Mouse (Mus musculus): ENCODE measurements at regions not wholly inside any gene's neighbourhood (a gene's known extent, or its start where the extent isn't known, plus 50 kb on each side); places are given as distances from the start of the nearest gene placed in this dataset.

DNA sequence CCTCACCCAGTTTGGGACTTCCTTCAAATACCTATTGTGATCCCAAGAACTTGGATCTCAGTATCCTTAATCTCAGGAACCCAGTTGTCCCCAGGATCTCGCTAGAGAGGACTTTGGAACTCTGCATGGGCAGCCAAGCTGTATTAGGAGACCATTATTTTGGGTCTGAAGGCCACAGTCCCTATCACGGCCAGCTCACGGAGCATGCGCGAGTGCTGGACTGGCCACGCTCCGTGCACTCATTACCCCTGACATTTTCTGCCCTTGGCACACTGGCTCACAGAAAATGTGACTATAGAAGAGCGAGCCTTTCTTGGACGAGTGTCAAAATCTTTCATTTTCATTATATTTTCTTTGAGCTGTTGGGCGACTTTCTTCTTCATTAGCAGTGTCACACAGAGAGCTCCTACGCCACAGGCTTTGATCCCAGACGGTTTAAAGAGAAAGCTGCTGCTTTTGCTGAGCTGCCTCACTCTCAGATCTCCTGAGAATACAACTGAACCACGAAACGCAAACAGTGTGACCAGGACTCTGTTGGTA is 79.4 kb upstream of the Slc25a36 start:
- no peak for TF ChIP-seq POLR2A (IDR thresholded peaks at IDR 0.05; ENCODE audit: insufficient read length, low read depth)
- no peak for TF ChIP-seq MAX (IDR thresholded peaks at IDR 0.05; ENCODE audit: low read depth)
- TF ChIP-seq MYOG (IDR thresholded peaks at IDR 0.05; ENCODE audit: control insufficient read depth in 1 of 3, insufficient read depth in 1 of 3, insufficient read length in 2 of 3, low read depth in 2 of 3) = no peak
- TF ChIP-seq POLR2AphosphoS2 (IDR thresholded peaks at IDR 0.05; ENCODE audit: insufficient read length, low read depth) = no peak
- no peak for TF ChIP-seq TCF12 (IDR thresholded peaks at IDR 0.05; ENCODE audit: insufficient read depth, poor library complexity, severe bottlenecking)
- no peak for TF ChIP-seq E2F4 (IDR thresholded peaks at IDR 0.05; ENCODE audit: insufficient read depth)
